Mouse (Mus musculus) megakaryocyte, embryonic 14.5 days (primary cell): Measurements from ENCODE around the gene Pip5kl1.

ENCODE experiments used
- FLI1 ChIP-seq: IDR thresholded peaks from 2 replicates; pipeline ENCODE4 v1.6.1; 2012; ENCODE audit warnings: low read length, inconsistent platforms, mixed read lengths
- GATA1 ChIP-seq: IDR thresholded peaks from 3 replicates; pipeline ENCODE4 v1.6.1; 2012; ENCODE audit warnings: mixed read lengths, low read length, inconsistent platforms, borderline replicate concordance

DNA sequence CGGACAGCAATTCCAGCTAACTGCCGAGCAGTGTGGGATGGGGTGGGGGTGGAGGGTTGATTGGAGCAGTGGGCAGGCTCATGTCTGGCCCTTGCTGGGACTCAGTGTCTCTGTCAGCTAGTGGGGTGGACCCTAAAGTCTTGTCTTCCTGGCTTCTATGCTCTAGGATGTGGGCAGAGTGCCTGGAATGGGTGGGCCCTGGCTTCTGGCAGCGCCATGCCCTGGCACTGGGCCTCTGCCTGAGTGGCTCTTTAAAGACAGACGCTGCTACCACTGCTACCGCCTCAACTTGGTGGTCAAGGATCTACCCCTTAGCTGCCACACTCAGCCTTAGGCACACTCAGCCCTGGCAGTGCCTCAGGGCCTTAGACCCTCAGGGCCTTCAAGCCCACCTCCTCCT, 54.1 kb downstream of the Pip5kl1 start:
- TF ChIP-seq GATA1 = no peak
- TF ChIP-seq FLI1 = no peak
